Mouse (Mus musculus): ENCODE results near the gene Nemp1.

GRCm38 (mm10) chr10:127676691-127677548, 10.2 kb downstream of the Nemp1 start:
- TF ChIP-seq CTCF (IDR thresholded peaks at IDR 0.05; ENCODE audit: low read depth): no peak
- no peak for TF ChIP-seq EP300 (IDR thresholded peaks at IDR 0.05; ENCODE audit: low read depth)
